Mouse (Mus musculus) right cerebral cortex, adult 2 months (tissue): ENCODE results near the gene Cgref1.

Experiments
- DNase-seq, 2 experiments: peaks; one replicate each; pipeline ENCODE4 v3.0.0; 2021 to 2022; ENCODE audit warnings: low spot score in 2 of 2

The Cgref1 gene

GRCm38 (mm10) chr5:30887331-30887761 is 58.0 kb downstream of the Cgref1 start:
- no peak for DNase-seq

- no peak for DNase-seq
These were observed 58.7 kb downstream of the Cgref1 start for GRCm38 (mm10) chr5:30886731-30887130.

GRCm38 (mm10) chr5:30886209-30886608 is 59.2 kb downstream of the Cgref1 start:
- no peak for DNase-seq
